Mouse (Mus musculus) liver, adult 2 months (tissue): ENCODE results near the gene Srgap3.

Experiments used
- CTCF ChIP-seq: fragments of 200-500 bp; IDR thresholded peaks from 2 replicates; pipeline ENCODE4 v1.5.1; 2011; ENCODE audit warnings: low read depth, low read length, control low read depth
- POLR2A ChIP-seq: fragments of 200-500 bp; IDR thresholded peaks from 2 replicates; pipeline ENCODE4 v1.6.1; 2011; ENCODE audit warnings: low read length, control low read depth; ENCODE audit not compliant: insufficient read depth; ENCODE audit errors: extremely low read depth

GRCm38 (mm10) chr6:112754994-112755393 is 192.1 kb downstream of the Srgap3 start:
- TF ChIP-seq CTCF (no peak), POLR2A (no peak)
